Mouse (Mus musculus): Measurements from ENCODE around the gene Slc16a13.

- TF ChIP-seq CTCF (IDR thresholded peaks at IDR 0.05) (no peak), POLR2A (IDR thresholded peaks at IDR 0.05; ENCODE audit: insufficient read depth, low read depth, low read length) (no peak), EP300 (IDR thresholded peaks at IDR 0.05; ENCODE audit: insufficient read depth, low read depth, low read length) (no peak)
Measured at GRCm38 (mm10) chr11:70178311-70178710, 42.6 kb downstream of the Slc16a13 start.
